29 mouse cellular contexts compared by ENCODE assay signal in the genomic region with DNA sequence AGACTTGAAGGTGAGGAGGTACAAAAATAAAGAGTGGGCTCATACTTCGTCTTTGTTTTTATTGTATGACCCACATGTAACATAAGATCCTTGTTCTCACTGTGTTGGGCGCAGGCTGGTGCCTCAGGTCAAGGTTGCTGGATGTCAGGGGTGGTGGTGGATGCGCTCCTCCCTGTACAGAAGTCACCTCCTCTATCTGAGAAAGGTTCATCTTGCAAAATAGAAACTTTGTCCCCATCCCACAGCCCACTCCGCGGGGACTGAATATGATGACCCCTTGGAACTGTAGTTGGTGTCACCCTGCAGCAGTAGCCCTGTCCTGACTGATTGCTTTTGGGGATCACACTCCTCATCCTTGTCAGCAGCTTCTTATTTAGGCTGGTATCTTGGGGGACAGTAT. TPM values are rescaled to one million over a fixed set of nuclear protein-coding genes. Genes with fewer than 3 reads are reported as not detected.
DNase-seq lines count a peak whose midpoint lies in the region; ATAC-seq and TF ChIP-seq lines count a peak whose summit lies in the region.
"Had no signal": no experiment of that assay in that cellular context is flagged by ENCODE, and none has a peak within 500 bp of the region (broad histone marks: within the 10 kb centered on the region; RNA-seq: fewer than 3 reads in every experiment).

No protein-coding gene starts in this region.

- no peaks in the 10 kb centered on the region for H3K27me3 ChIP-seq in liver, embryonic 16.5 days (ENCODE audit: control insufficient read depth, insufficient read depth, low read depth, low read length)
- no peaks in the 10 kb centered on the region for H3K27me3 ChIP-seq in liver, embryonic 12.5 days (replicated peaks)
- H3K27me3 ChIP-seq: embryonic facial prominence, embryonic 13.5 days; forebrain, embryonic 12.5 days; forebrain, embryonic 15.5 days; hindbrain, embryonic 13.5 days had no signal

- no peak for TF ChIP-seq CTCF in gastrocnemius, adult 2 months (IDR thresholded peaks at IDR 0.05)
- no peak for TF ChIP-seq CTCF in layer of hippocampus, adult 2 months (conservative IDR thresholded peaks at IDR 0.05)

- no peak overlapping the region for H3K9ac ChIP-seq in liver, embryonic 16.5 days (ENCODE audit: low read depth, low read length)
- no peak overlapping the region for H3K9ac ChIP-seq in liver, embryonic 12.5 days
- H3K9ac ChIP-seq: embryonic facial prominence, embryonic 13.5 days; forebrain, embryonic 12.5 days; forebrain, embryonic 15.5 days; hindbrain, embryonic 13.5 days had no signal

- 75% methylated on average over 5 of the region's 5 CpGs for WGBS in liver, embryonic 16.5 days (ENCODE audit: insufficient replicate concordance)
- WGBS in liver, embryonic 12.5 days (ENCODE audit: insufficient replicate concordance), result 84% methylated on average over 5 of the region's 5 CpGs

- H3K4me1 ChIP-seq in liver, embryonic 16.5 days (ENCODE audit: control insufficient read depth, low read depth, low read length), result peaks cover 26% of the 10 kb centered on the region
- peaks cover 45% of the 10 kb centered on the region for H3K4me1 ChIP-seq in liver, embryonic 12.5 days

- no peaks in the 10 kb centered on the region for H3K9me3 ChIP-seq in liver, embryonic 16.5 days (replicated peaks; ENCODE audit: control insufficient read depth, low read length)
- H3K9me3 ChIP-seq in liver, embryonic 12.5 days (replicated peaks), result no peaks in the 10 kb centered on the region
- H3K9me3 ChIP-seq: embryonic facial prominence, embryonic 10.5 days; embryonic facial prominence, embryonic 13.5 days; forebrain, embryonic 12.5 days; forebrain, embryonic 15.5 days; hindbrain, embryonic 10.5 days; hindbrain, embryonic 13.5 days had no signal

- H3K4me3 ChIP-seq in gastrocnemius, adult 2 months, result no peak overlapping the region
- no peak overlapping the region for H3K4me3 ChIP-seq in layer of hippocampus, adult 2 months
- H3K4me3 ChIP-seq in liver, embryonic 16.5 days (ENCODE audit: low read depth, low read length), result no peak overlapping the region
- H3K4me3 ChIP-seq in liver, embryonic 12.5 days, result no peak overlapping the region
- H3K4me3 ChIP-seq: embryonic facial prominence, embryonic 10.5 days; embryonic facial prominence, embryonic 13.5 days; erythroblast, embryonic 14.5 days; forebrain, embryonic 12.5 days; forebrain, embryonic 15.5 days; hindbrain, embryonic 10.5 days; hindbrain, embryonic 13.5 days had no signal

- DNase-seq in gastrocnemius, adult 2 months, result no peak
- DNase-seq in gastrocnemius, postnatal 14 days, result no peak
- no peak for DNase-seq in layer of hippocampus, adult 2 months (ENCODE audit: low spot score in 2 of 2)
- DNase-seq in layer of hippocampus, postnatal 25 days (ENCODE audit: extremely low spot score in 1 of 2, low spot score in 1 of 2), result no peak
- DNase-seq: adrenal gland, adult 8-10 months; adrenal gland, postnatal 25 days; cerebellum, adult 11-12 months; cerebellum, adult 8-10 months; cerebellum, postnatal 10 days; embryo, embryonic 11 days; gastrocnemius, postnatal 10 days had no signal

- peaks cover 12% of the 10 kb centered on the region; the same call in 1 of the 2 replicates for H3K36me3 ChIP-seq in liver, embryonic 16.5 days (ENCODE audit: control insufficient read depth, insufficient read depth)
- peaks cover 84% of the 10 kb centered on the region for H3K36me3 ChIP-seq in liver, embryonic 12.5 days

- intact Hi-C loops in gastrocnemius, adult 2 months (cut with DNase I), result no loop called here
- intact Hi-C loops in gastrocnemius, postnatal 14 days (cut with DNase I; ENCODE audit: low total_unique reads), result no loop called here

- ATAC-seq in liver, embryonic 16.5 days (ENCODE audit: low read depth), result 0 out of 2 replicates have a peak, but pooled peaks have one; percentile 6
- ATAC-seq in liver, embryonic 12.5 days, result no peak
- ATAC-seq: activated CD4-positive, CD25-positive, alpha-beta regulatory T cell, adult 4 months; forebrain, embryonic 15.5 days; hindbrain, embryonic 16.5 days had no signal

- no peak overlapping the region for H3K4me2 ChIP-seq in liver, embryonic 16.5 days (ENCODE audit: low read depth, low read length)
- no peak overlapping the region for H3K4me2 ChIP-seq in liver, embryonic 12.5 days
- H3K4me2 ChIP-seq: embryonic facial prominence, embryonic 13.5 days; forebrain, embryonic 12.5 days; forebrain, embryonic 15.5 days; hindbrain, embryonic 13.5 days had no signal

- H3K27ac ChIP-seq in gastrocnemius, adult 2 months, result peak overlapping the region; percentile 21; the same call in 1 of the 2 replicates
- peak overlapping the region; percentile 48; the same call in 1 of the 2 replicates for H3K27ac ChIP-seq in layer of hippocampus, adult 2 months
- no peak overlapping the region for H3K27ac ChIP-seq in liver, embryonic 16.5 days (ENCODE audit: low read length)
- no peak overlapping the region for H3K27ac ChIP-seq in liver, embryonic 12.5 days
- H3K27ac ChIP-seq: embryonic facial prominence, embryonic 10.5 days; embryonic facial prominence, embryonic 13.5 days; forebrain, embryonic 12.5 days; forebrain, embryonic 15.5 days; hindbrain, embryonic 10.5 days; hindbrain, embryonic 13.5 days had no signal

RNA-seq across cellular contexts. Expression of gene Gm28035, which starts 6.7 kb away (rescaled TPM):
- 1 to 10 TPM; 1.1 to 1.4 TPM for total RNA-seq in gastrocnemius, adult 2 months (2021)
- 1 to 10 TPM in 1 of 2 experiments, under 1 TPM in 1; 0.59 to 1.7 TPM for total RNA-seq in gastrocnemius, postnatal 14 days (2021)
- total RNA-seq in layer of hippocampus, adult 2 months (2021), result 10 to 100 TPM in 1 of 2 experiments, 1 to 10 TPM in 1; 8.7 to 10.9 TPM
- total RNA-seq in layer of hippocampus, postnatal 25 days (2021), result 1 to 10 TPM; 6.1 to 7.4 TPM
- 0.14 and 0.15 TPM in 2 replicates for polyA plus RNA-seq in liver, embryonic 16.5 days (2015; fragmentation: Nextera tagmentation; extraction: Ambion mirVana)
- polyA plus RNA-seq in liver, embryonic 12.5 days (2016; fragmentation: Nextera tagmentation; extraction: Ambion mirVana), result 0.11 and 0.12 TPM in 2 replicates
- polyA plus RNA-seq: activated CD4-positive, CD25-positive, alpha-beta regulatory T cell, adult 4 months; erythroblast, embryonic 14.5 days; hindbrain, embryonic 10.5 days had no signal

RNA-seq across cellular contexts. Expression of gene Lrrc8a, which starts 9.5 kb away (rescaled TPM):
- total RNA-seq in gastrocnemius, adult 2 months (2021), result 10 to 100 TPM; 19.6 to 37.9 TPM
- 10 to 100 TPM; 19.3 to 30.1 TPM for total RNA-seq in gastrocnemius, postnatal 14 days (2021)
- total RNA-seq in layer of hippocampus, adult 2 months (2021), result 10 to 100 TPM; 56.8 to 59.3 TPM
- 10 to 100 TPM; 57.1 to 60.7 TPM for total RNA-seq in layer of hippocampus, postnatal 25 days (2021)
- 11.2 and 11.9 TPM in 2 replicates for polyA plus RNA-seq in liver, embryonic 16.5 days (2015; fragmentation: Nextera tagmentation; extraction: Ambion mirVana)
- 12.8 and 13.9 TPM in 2 replicates for polyA plus RNA-seq in liver, embryonic 12.5 days (2016; fragmentation: Nextera tagmentation; extraction: Ambion mirVana)

RNA-seq across cellular contexts. Expression of gene Phyhd1, which starts 19.0 kb away (rescaled TPM):
- 10 to 100 TPM; 27.8 to 34.5 TPM for total RNA-seq in gastrocnemius, adult 2 months (2021)
- total RNA-seq in gastrocnemius, postnatal 14 days (2021), result 10 to 100 TPM; 11.0 to 14.3 TPM
- total RNA-seq in layer of hippocampus, adult 2 months (2021), result 10 to 100 TPM; 21.5 to 22.2 TPM
- 10 to 100 TPM; 18.6 to 24.8 TPM for total RNA-seq in layer of hippocampus, postnatal 25 days (2021)
- 14.4 and 16.0 TPM in 2 replicates for polyA plus RNA-seq in liver, embryonic 16.5 days (2015; fragmentation: Nextera tagmentation; extraction: Ambion mirVana)
- polyA plus RNA-seq in liver, embryonic 12.5 days (2016; fragmentation: Nextera tagmentation; extraction: Ambion mirVana), result 6.9 and 7.4 TPM in 2 replicates

RNA-seq across cellular contexts. Expression of gene Gm28038, which starts 33.8 kb away (rescaled TPM):
- total RNA-seq in gastrocnemius, adult 2 months (2021), result 1 to 10 TPM in 1 of 2 experiments, not detected in 1; 1.8 TPM
- total RNA-seq in gastrocnemius, postnatal 14 days (2021), result under 1 TPM in 1 of 2 experiments, not detected in 1; 0.90 TPM
- not detected for total RNA-seq in layer of hippocampus, adult 2 months (2021)
- not detected for total RNA-seq in layer of hippocampus, postnatal 25 days (2021)
- polyA plus RNA-seq in liver, embryonic 16.5 days (2015; fragmentation: Nextera tagmentation; extraction: Ambion mirVana), result not detected in 2 replicates
- polyA plus RNA-seq in liver, embryonic 12.5 days (2016; fragmentation: Nextera tagmentation; extraction: Ambion mirVana), result not detected in 2 replicates
- total RNA-seq: adrenal gland, adult 8-10 months; adrenal gland, postnatal 25 days; ES-E14; gastrocnemius, postnatal 10 days; gastrocnemius, postnatal 4 days; heart, adult 18-20 months had no signal
- polyA plus RNA-seq: activated CD4-positive, CD25-positive, alpha-beta regulatory T cell, adult 4 months; brain, embryonic 14.5 days; cortical plate, adult 2 months; embryonic facial prominence, embryonic 10.5 days; embryonic facial prominence, embryonic 13.5 days; erythroblast, embryonic 14.5 days; forebrain, embryonic 12.5 days; forebrain, embryonic 15.5 days; heart, embryonic 14.5 days; heart, postnatal 0 days; hindbrain, embryonic 10.5 days; hindbrain, embryonic 13.5 days; hindbrain, embryonic 16.5 days had no signal

RNA-seq across cellular contexts. Expression of gene Dolk, which starts 39.1 kb away (rescaled TPM):
- total RNA-seq in gastrocnemius, adult 2 months (2021), result 10 to 100 TPM; 20.2 to 21.0 TPM
- total RNA-seq in gastrocnemius, postnatal 14 days (2021), result 10 to 100 TPM; 18.8 to 18.9 TPM
- 10 to 100 TPM; 22.1 to 22.2 TPM for total RNA-seq in layer of hippocampus, adult 2 months (2021)
- 10 to 100 TPM; 24.3 to 25.7 TPM for total RNA-seq in layer of hippocampus, postnatal 25 days (2021)
- 11.7 and 12.4 TPM in 2 replicates for polyA plus RNA-seq in liver, embryonic 16.5 days (2015; fragmentation: Nextera tagmentation; extraction: Ambion mirVana)
- polyA plus RNA-seq in liver, embryonic 12.5 days (2016; fragmentation: Nextera tagmentation; extraction: Ambion mirVana), result 15.5 and 17.5 TPM in 2 replicates

Comparison
In these comparisons a context has a peak if more than half of its experiments do, and no peak if none do; other contexts are left out.
1. H3K27ac ChIP-seq: peak in gastrocnemius, adult 2 months (single experiment) and layer of hippocampus, adult 2 months (single experiment); none in liver, embryonic 16.5 days (single experiment) and liver, embryonic 12.5 days (single experiment).